ENCODE assay signal across 7 mouse cellular contexts in the genomic region with DNA sequence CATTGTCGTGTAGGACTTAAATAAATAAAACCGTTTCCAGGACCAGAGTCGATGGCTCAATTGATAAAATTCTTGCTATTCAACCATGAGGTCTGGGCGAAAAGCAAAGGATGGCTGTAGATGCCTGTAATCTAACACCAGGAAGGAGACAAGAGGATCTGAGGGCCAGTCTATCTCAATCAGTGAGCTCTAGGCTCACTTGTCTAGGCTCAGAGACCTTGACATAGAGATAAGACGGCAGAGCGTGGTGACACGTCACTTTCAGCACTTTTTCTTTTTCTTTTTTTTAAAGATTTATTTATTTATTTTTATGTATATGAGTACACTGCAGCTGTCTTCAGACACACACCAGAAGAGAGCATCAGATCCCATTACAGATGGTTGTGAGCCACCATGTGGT. TPM values are rescaled to one million over a fixed set of nuclear protein-coding genes. Genes with fewer than 3 reads are reported as not detected.
A peak's percentile ranks its signal among the peaks of the same experiment; 100 is the strongest.
DNase-seq lines count a peak whose midpoint lies in the region; TF ChIP-seq lines count a peak whose summit lies in the region.
"Had no signal": no experiment of that assay in that cellular context is flagged by ENCODE, and none has a peak within 500 bp of the region (broad histone marks: within the 10 kb centered on the region; RNA-seq: fewer than 3 reads in every experiment).

No protein-coding gene starts in this region.

- H3K9me3 ChIP-seq in MEL (replicated peaks; ENCODE audit: insufficient read depth, low read length): no peaks in the 10 kb centered on the region
- H3K9me3 ChIP-seq: G1E had no signal

- DNase-seq in adrenal gland, adult 2 months: peak; percentile 21
- no peak for DNase-seq in adrenal gland, adult 8-10 months
- peak; percentile 39 for DNase-seq in 416B (ENCODE audit: low read depth)
- peak; percentile 57 for DNase-seq in MEL (ENCODE audit: low read depth, low spot score)
- no peak for DNase-seq in yolk sac, embryonic 10.5 days (ENCODE audit: low spot score)
- no peak for DNase-seq in left cerebral cortex, postnatal 10 days (ENCODE audit: extremely low spot score in 1 of 2, low spot score in 2 of 2)

- TF ChIP-seq RAD21 in MEL (IDR thresholded peaks at IDR 0.05; ENCODE audit: low read depth, low read length): no peak

- intact Hi-C loops in left cerebral cortex, postnatal 10 days (cut with DNase I): loop anchor here (1.0 to 10.0 kb wide), 3 partner anchors 62 to 265 kb away; partner anchors contain the start of genes Ngfr and Slc35b1

- H3K36me3 ChIP-seq in MEL (ENCODE audit: control insufficient read depth in 1 of 2, insufficient read depth in 2 of 2, low read length in 2 of 2): no peaks in the 10 kb centered on the region
- H3K36me3 ChIP-seq: G1E had no signal

- no peaks in the 10 kb centered on the region for H3K79me2 ChIP-seq in MEL (ENCODE audit: control insufficient read depth, insufficient read depth, low read length, poor library complexity)

- H3K27ac ChIP-seq in MEL (ENCODE audit: control insufficient read depth, low read depth, low read length): no peak overlapping the region

- H3K4me1 ChIP-seq in MEL (ENCODE audit: control insufficient read depth in 1 of 2, insufficient read depth in 2 of 2, low read length in 2 of 2): peaks cover 0 to 23% of the 10 kb centered on the region in 2 experiments; a peak in 2 of 4 replicates

- TF ChIP-seq EP300 in MEL (IDR thresholded peaks at IDR 0.05; ENCODE audit: low read depth in 1 of 2, low read length in 2 of 2): no peak

- TF ChIP-seq CTCF in MEL (IDR thresholded peaks at IDR 0.05 in 2 of 3, conservative IDR thresholded peaks at IDR 0.05 in 1 of 3; ENCODE audit: control insufficient read depth in 1 of 3, insufficient read depth in 1 of 3, low read depth in 2 of 3, low read length in 3 of 3, poor library complexity in 1 of 3, severe bottlenecking in 1 of 3): no peak

- H3K4me3 ChIP-seq in MEL (ENCODE audit: control insufficient read depth in 1 of 2, insufficient read depth in 1 of 2, low read depth in 2 of 2, low read length in 2 of 2): no peak overlapping the region

- peaks cover 0 to 2% of the 10 kb centered on the region in 2 experiments; a peak in 1 of 4 replicates for H3K27me3 ChIP-seq in MEL (ENCODE audit: control insufficient read depth in 1 of 2, insufficient read depth in 2 of 2, low read length in 2 of 2)

- no peak for TF ChIP-seq POLR2A in MEL (IDR thresholded peaks at IDR 0.05; ENCODE audit: control insufficient read depth in 1 of 2, insufficient read depth in 1 of 2, low read depth in 1 of 2, low read length in 2 of 2, poor library complexity in 1 of 2)

- no peak overlapping the region for H3K9ac ChIP-seq in MEL (ENCODE audit: control insufficient read depth, low read depth, low read length, poor library complexity, severe bottlenecking)

TF ChIP-seq in MEL, 35 proteins besides CTCF, POLR2A, EP300 and RAD21:
- TF ChIP-seq SMC3 (IDR thresholded peaks at IDR 0.05; ENCODE audit: low read depth, low read length) (no peak), JUND (IDR thresholded peaks at IDR 0.05; ENCODE audit: low read depth, low read length) (no peak), ETS1 (IDR thresholded peaks at IDR 0.05; ENCODE audit: low read depth, low read length) (no peak), ZNF384 (IDR thresholded peaks at IDR 0.05; ENCODE audit: low read depth, low read length) (peak; percentile 45), ZMIZ1 (IDR thresholded peaks at IDR 0.05; ENCODE audit: low read depth, low read length) (no peak), USF1 (IDR thresholded peaks at IDR 0.05; ENCODE audit: low read depth, low read length) (no peak), GATA1 (IDR thresholded peaks at IDR 0.05; ENCODE audit: low read depth, low read length) (peak; percentile 54), POLR2AphosphoS5 (IDR thresholded peaks at IDR 0.05; ENCODE audit: borderline replicate concordance, low read depth, low read length) (no peak), TBP (IDR thresholded peaks at IDR 0.05; ENCODE audit: low read depth, low read length) (no peak), MAZ (IDR thresholded peaks at IDR 0.05; ENCODE audit: low read depth, low read length) (no peak), TAL1 (IDR thresholded peaks at IDR 0.05; ENCODE audit: low read length) (no peak), POLR2AphosphoS2 (IDR thresholded peaks at IDR 0.05; ENCODE audit: low read length) (no peak)

RNA-seq across cellular contexts. Expression of gene Phb, which starts 17.2 kb away (rescaled TPM):
- 100 to 1,000 TPM; 204 to 395 TPM for total RNA-seq in adrenal gland, adult 2 months (2021)
- polyA plus RNA-seq in adrenal gland, adult 2 months (2012; rRNA removed): 125 and 220 TPM in 2 replicates
- total RNA-seq in adrenal gland, adult 8-10 months (2022): 100 to 1,000 TPM; 283 to 358 (median 307) TPM
- total RNA-seq in MEL (2012; rRNA removed): 784 and 788 TPM in 2 replicates
- 100 to 1,000 TPM in 1 of 2 experiments, not detected in 1; 302 TPM for polyA plus RNA-seq in MEL (2012; ENCODE audit: insufficient read depth in 1 of 2, insufficient read length in 2 of 2, low read depth in 1 of 2, low replicate concordance in 2 of 2, missing spikeins in 1 of 2)
- total RNA-seq in left cerebral cortex, postnatal 10 days (2021): 100 to 1,000 TPM in 1 of 2 experiments, 10 to 100 TPM in 1; 88.3 to 104 TPM

Comparison
In these comparisons a context has a peak if more than half of its experiments do, and no peak if none do; other contexts are left out.
1. DNase-seq: peak in adrenal gland, adult 2 months (single experiment), 416B (single experiment) and MEL (single experiment); none in adrenal gland, adult 8-10 months (single experiment), yolk sac, embryonic 10.5 days (single experiment) and left cerebral cortex, postnatal 10 days (0 of 2).